Mouse (Mus musculus) E14TG2a.4 (cell line): ENCODE results near the gene Jak2.

Experiments
- CTCF ChIP-seq: conservative IDR thresholded peaks from 2 replicates; pipeline ENCODE4 v1.5.1; 2014; ENCODE audit warnings: low read length
- POU5F1 ChIP-seq: IDR thresholded peaks from 2 replicates; pipeline ENCODE4 v1.6.1; 2014; ENCODE audit warnings: low read length, borderline replicate concordance

GRCm38 (mm10) chr19:29334068-29334745, 82.6 kb downstream of the Jak2 start, which contains the start of gene Rln1:
- TF ChIP-seq CTCF (no peak), POU5F1 (no peak)
